Mouse (Mus musculus) heart, embryonic 14.5 days (tissue): ENCODE measurements at regions not wholly inside any gene's neighbourhood (a gene's known extent, or its start where the extent isn't known, plus 50 kb on each side); places are given as distances from the start of the nearest gene placed in this dataset.
"Not testable (repeated sequence)": the region's sequence is repeated elsewhere in the genome, so short reads cannot be mapped to it uniquely, and the experiment has no call there.

Experiments used
- ATAC-seq: fragments of 200-750 bp; cut with Nextera tagmentation; 2 replicates; pipeline ENCODE4 v1.8.0; 2017; ENCODE audit warnings: low read depth, moderate TSS enrichment; ENCODE audit not compliant: insufficient number of reproducible peaks, insufficient read depth, low FRiP score
- H3K27ac ChIP-seq, 2 experiments: fragments of 200-500 bp in 1 of 2; fragments of 300-500 bp in 1 of 2; sonication (generic) in 1 of 2; replicated peaks in 1 of 2; 2 replicates each; pipeline ENCODE4 v1.5.1; 2012 to 2014; ENCODE audit warnings: low read depth in 2 of 2, low read length in 2 of 2, control low read depth in 1 of 2, mild to moderate bottlenecking in 1 of 2, mixed read lengths in 1 of 2; ENCODE audit not compliant: control insufficient read depth in 1 of 2, insufficient read depth in 1 of 2
- H3K27me3 ChIP-seq: fragments of 300-500 bp; sonication (generic); 2 replicates; pipeline ENCODE4 v1.6.1; 2014; ENCODE audit warnings: mild to moderate bottlenecking, low read length, control low read depth; ENCODE audit not compliant: control insufficient read depth, insufficient read depth
- H3K36me3 ChIP-seq: fragments of 300-500 bp; sonication (generic); 2 replicates; pipeline ENCODE4 v1.6.1; 2014; ENCODE audit warnings: mild to moderate bottlenecking, control low read depth, low read length, mixed read lengths; ENCODE audit not compliant: control insufficient read depth, insufficient read depth
- H3K4me1 ChIP-seq, 2 experiments: fragments of 200-500 bp in 1 of 2; fragments of 300-500 bp in 1 of 2; sonication (generic) in 1 of 2; 2 replicates each; pipeline ENCODE4 v1.6.1; 2012 to 2014; ENCODE audit warnings: low read length in 2 of 2, control low read depth in 1 of 2, mixed read lengths in 1 of 2; ENCODE audit not compliant: control insufficient read depth in 2 of 2, insufficient read depth in 2 of 2
- H3K4me2 ChIP-seq: fragments of 300-500 bp; sonication (generic); 2 replicates; pipeline ENCODE4 v1.6.1; 2014; ENCODE audit warnings: mild to moderate bottlenecking, low read length
- H3K4me3 ChIP-seq, 2 experiments: fragments of 200-500 bp in 1 of 2; fragments of 300-500 bp in 1 of 2; sonication (generic) in 1 of 2; 2 replicates each; pipeline ENCODE4 v1.5.1; 2012 to 2014; ENCODE audit warnings: low read length in 2 of 2, mild to moderate bottlenecking in 2 of 2, control low read depth in 1 of 2, low read depth in 1 of 2, moderate library complexity in 1 of 2; ENCODE audit not compliant: control insufficient read depth in 1 of 2, insufficient read depth in 1 of 2
- H3K9ac ChIP-seq: fragments of 300-500 bp; sonication (generic); 2 replicates; pipeline ENCODE4 v1.6.1; 2014; ENCODE audit warnings: mild to moderate bottlenecking, low read length
- H3K9me3 ChIP-seq: fragments of 300-500 bp; sonication (generic); 2 replicates; pipeline ENCODE4 v1.6.1; 2016; ENCODE audit warnings: low read length, control low read depth; ENCODE audit not compliant: control insufficient read depth
- WGBS: fragments of 180-500 bp; shearing (Covaris S2); extraction: QIAGEN DNeasy Blood & Tissue Kit; methylation state at CpG from one replicate; pipeline ENCODE4 v1.1.7; 2014; 5-methylcytosine and 5-hydroxymethylcytosine counted together

DNA sequence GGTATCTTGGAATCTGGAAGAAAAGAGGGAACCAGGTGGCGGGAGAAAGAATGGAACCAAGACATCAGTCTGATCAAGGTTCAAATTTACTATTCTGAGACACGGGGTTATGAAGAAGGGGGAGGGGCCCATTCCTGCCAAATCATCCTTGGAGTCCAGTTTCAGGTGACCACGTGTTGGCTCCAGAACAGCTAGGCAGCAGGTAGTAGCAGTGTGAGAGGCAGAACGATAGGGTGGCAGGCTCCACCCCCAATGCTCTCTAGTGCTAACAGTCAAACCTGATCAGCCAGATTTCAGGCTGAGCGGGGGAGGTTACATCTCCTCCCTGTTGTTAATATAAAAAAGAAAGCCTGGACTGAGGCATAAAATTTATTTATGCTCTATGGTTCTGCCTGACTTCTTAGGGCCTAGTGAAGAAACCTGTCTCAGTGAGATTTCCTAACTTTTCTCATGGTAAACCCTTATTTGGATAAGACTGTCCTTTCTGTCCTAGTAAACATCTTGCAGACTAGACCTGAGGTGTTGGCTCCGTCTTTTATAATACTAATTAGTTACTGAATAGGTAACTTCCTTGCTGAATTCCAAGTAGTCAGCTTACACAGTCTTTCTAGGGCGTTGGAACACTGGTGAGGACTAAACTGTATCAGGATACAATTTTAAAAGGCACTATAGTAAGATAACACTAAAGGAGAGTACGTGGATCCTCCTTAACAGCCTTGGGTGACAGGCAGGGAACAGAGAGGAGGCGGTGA, 1046.3 kb upstream of the 1700008P02Rik start:
- H3K27ac ChIP-seq, H3K4me2 ChIP-seq, ATAC-seq, H3K27me3 ChIP-seq, H3K4me3 ChIP-seq, H3K9me3 ChIP-seq, H3K36me3 ChIP-seq, H3K4me1 ChIP-seq, H3K9ac ChIP-seq: not testable (repeated sequence)
- WGBS: 76% methylated on average over 9 of the region's 9 CpGs
